Mouse (Mus musculus): Measurements from ENCODE around the gene Cdt1. TPM values are rescaled to one million over a fixed set of nuclear protein-coding genes. Genes with fewer than 3 reads are reported as not detected.

Gene Cdt1
- total RNA-seq, 2 experiments from 2014 or later = 33.2 to 36.6 TPM

- no peak for DNase-seq (ENCODE audit: low spot score in 2 of 2)
These were observed 42.9 kb downstream of the Cdt1 start for GRCm38 (mm10) chr8:122610612-122611277.

- peak; percentile 75 to 85 for DNase-seq (ENCODE audit: low spot score in 2 of 2)
These were observed 43.7 kb downstream of the Cdt1 start, which contains the start of the genes Galns and Trappc2l for GRCm38 (mm10) chr8:122611295-122612133. TSS of gene Galns (minus strand) at chr8:122611463. TSS of gene Trappc2l (plus strand) at chr8:122611640.

DNA sequence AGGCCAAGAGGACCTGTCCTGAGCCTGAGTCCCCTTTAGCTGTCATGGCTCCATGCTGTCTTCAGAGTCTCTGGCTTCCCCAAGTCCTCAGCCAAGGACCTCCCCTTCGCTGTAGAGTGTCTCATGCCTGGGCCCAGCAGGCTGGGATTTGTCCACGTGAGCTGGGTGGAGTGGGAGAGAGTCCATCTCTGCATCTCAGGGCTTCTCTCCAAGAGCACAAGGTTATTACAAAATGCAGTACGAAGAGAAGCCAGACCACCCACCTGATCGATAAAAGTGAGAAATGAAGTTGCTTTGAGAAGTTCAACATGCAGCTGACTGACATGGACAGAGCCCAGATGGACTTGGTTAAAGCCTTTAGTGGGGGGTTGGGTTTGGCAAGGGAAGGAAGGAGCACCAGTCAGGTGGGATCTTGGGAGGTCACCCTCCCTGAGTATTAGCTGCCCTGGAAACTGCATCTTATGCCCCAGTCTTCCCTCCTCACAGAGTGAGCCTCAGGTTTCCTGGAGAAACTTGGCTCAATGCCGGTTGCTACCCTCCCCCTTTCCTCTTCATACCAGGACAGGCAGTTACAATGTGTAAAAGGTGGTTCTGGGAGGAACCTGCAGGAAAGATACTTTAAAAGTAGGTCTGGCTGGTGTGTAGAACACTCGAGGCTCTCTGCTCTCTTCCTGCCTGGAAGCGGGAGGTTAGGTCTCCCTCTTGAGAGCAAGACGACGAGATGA lies 48.5 kb downstream of the Cdt1 start:
- no peak for DNase-seq (ENCODE audit: low spot score in 2 of 2)

- DNase-seq (ENCODE audit: low spot score in 2 of 2) = peak; percentile 64 to 69
These were observed 50.2 kb downstream of the Cdt1 start for GRCm38 (mm10) chr8:122617947-122618546.

GRCm38 (mm10) chr8:122618660-122619378 lies 51.0 kb downstream of the Cdt1 start:
- no peak for DNase-seq (ENCODE audit: low spot score in 2 of 2)

DNA sequence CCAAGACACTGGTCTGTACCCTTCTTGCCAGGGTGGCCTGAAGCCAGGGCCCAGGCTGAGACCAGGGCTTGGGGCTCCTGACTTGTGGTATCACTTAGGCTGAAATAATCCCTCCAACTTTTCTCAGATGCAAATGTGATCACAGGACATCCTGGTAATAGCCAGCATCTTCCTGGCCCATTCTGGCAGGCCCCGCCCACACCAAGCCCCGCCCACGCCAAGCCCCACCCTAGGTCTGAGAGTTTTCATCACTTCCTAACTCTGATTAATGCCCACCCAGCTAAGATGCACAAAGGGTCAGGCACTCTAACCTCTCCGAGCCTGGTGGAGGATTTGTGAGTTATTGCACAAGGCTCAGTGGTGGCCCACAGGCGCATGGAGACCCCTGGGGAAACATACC lies 52.6 kb downstream of the Cdt1 start:
- no peak for DNase-seq (ENCODE audit: low spot score in 2 of 2)

DNA sequence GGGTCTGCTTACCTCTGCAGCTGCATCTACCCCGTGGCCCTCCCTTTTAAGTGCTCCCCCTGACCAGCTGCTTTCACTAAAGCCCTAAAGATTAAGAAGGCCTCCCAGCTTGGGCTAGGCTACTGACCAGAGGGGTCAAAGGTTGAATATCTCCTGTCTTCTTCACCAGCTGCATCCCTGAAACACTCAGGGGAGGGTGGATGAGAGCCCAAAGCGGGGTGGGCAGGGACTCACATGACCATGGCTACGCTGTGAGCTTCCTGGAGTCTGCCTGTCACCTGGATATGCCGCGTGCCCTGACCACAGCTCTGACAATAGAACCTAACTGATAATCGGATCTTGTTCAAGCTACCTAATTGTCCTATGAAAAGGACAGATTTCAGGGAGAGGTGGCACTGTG lies 54.9 kb downstream of the Cdt1 start, which contains the start of gene Pabpn1l:
TSS of gene Pabpn1l (minus strand) at position 13 of the 400 bp plus-strand sequence.
- DNase-seq (ENCODE audit: low spot score in 2 of 2) = no peak

Small RNA genes lying within 50 kb of the gene (microRNA-seq; reads per million reads assigned to microRNA genes)
- gene Mir6396 = not detected

Other genes starting within 250 kb of the Cdt1 start
- gene Trhr2, start 207.3 kb upstream of the Cdt1 start, total RNA-seq (2021) = not detected
- 10 to 100 TPM; 48.9 to 52.0 TPM for gene Zc3h18, start 191.4 kb upstream of the Cdt1 start, total RNA-seq (2021)
- not detected for gene Il17c, start 146.0 kb upstream of the Cdt1 start, total RNA-seq (2021)
- 10 to 100 TPM; 49.9 to 76.7 TPM for gene Cyba, start 135.1 kb upstream of the Cdt1 start, total RNA-seq (2021)
- 10 to 100 TPM in 1 of 2 experiments, 1 to 10 TPM in 1; 9.1 to 11.5 TPM for gene Mvd, start 124.6 kb upstream of the Cdt1 start, total RNA-seq (2021)
- gene Snai3, start 107.3 kb upstream of the Cdt1 start, total RNA-seq (2021) = under 1 TPM; 0.42 to 0.56 TPM
- gene Rnf166, start 92.0 kb upstream of the Cdt1 start, total RNA-seq (2021) = 10 to 100 TPM; 47.5 to 53.7 TPM
- 10 to 100 TPM; 27.7 to 37.0 TPM for gene Ctu2, start 91.9 kb upstream of the Cdt1 start, total RNA-seq (2021)
- 10 to 100 TPM; 49.0 to 52.1 TPM for gene Piezo1, start 16.7 kb upstream of the Cdt1 start, total RNA-seq (2021)
- gene Aprt, start 8.9 kb downstream of the Cdt1 start, total RNA-seq (2021) = 10 to 100 TPM; 93.4 to 98.6 TPM
- 10 to 100 TPM; 11.9 to 13.9 TPM for gene Galns, start 43.4 kb downstream of the Cdt1 start, total RNA-seq (2021)
- gene Trappc2l, start 43.6 kb downstream of the Cdt1 start, total RNA-seq (2021) = 10 to 100 TPM; 51.5 to 51.8 TPM
- not detected for gene Pabpn1l, start 54.7 kb downstream of the Cdt1 start, total RNA-seq (2021)
- gene Cbfa2t3, start 131.1 kb downstream of the Cdt1 start, total RNA-seq (2021) = 10 to 100 TPM; 11.3 to 12.0 TPM
- 10 to 100 TPM; 34.0 to 35.8 TPM for gene Acsf3, start 207.5 kb downstream of the Cdt1 start, total RNA-seq (2021)